Mouse (Mus musculus) testis, adult 2 months (tissue): ENCODE results near the gene Csrnp2.

Source experiments
- CTCF ChIP-seq: fragments of 200-500 bp; IDR thresholded peaks from 2 replicates; pipeline ENCODE4 v1.5.1; 2012; ENCODE audit warnings: low read depth, mild to moderate bottlenecking, inconsistent platforms, low read length, moderate library complexity; ENCODE audit not compliant: control insufficient read depth, insufficient read depth, insufficient replicate concordance
- POLR2A ChIP-seq: fragments of 200-500 bp; IDR thresholded peaks from 2 replicates; pipeline ENCODE4 v1.6.1; 2012; ENCODE audit warnings: low read depth, mild to moderate bottlenecking, inconsistent platforms, low read length, moderate library complexity; ENCODE audit not compliant: control insufficient read depth

DNA sequence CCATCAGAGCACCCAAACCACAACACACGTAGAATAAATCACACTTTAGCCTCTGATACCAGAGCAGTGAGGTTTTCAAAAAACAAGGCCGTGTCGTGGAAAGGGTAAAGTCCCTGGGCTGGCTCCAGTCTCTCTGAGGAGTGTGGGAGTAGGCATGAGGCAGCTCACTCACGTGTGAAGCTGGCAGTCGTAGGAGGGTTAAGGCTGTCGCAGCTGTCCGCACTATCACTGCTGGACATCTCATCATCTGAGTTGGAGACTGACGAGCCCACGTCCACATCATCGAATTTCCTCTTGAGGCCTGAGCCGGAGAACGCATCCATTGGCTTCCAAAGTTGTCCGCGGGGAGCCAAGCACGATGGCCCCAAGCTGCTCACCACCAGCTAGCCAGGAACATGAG is 6.0 kb downstream of the Csrnp2 start:
- TF ChIP-seq CTCF = no peak
- TF ChIP-seq POLR2A = no peak
